Mouse (Mus musculus) MEL (cell line): ENCODE measurements around the gene Hdgfl2. TPM values are rescaled to one million over a fixed set of nuclear protein-coding genes. Genes with fewer than 3 reads are reported as not detected.

ENCODE experiments used
- DNase-seq: peaks from one replicate; pipeline ENCODE4 v3.0.0; 2011; ENCODE audit warnings: low read depth, low spot score
- H3K27ac ChIP-seq: 2 replicates; pipeline ENCODE4 v1.5.1; 2012; ENCODE audit warnings: low read depth, mild to moderate bottlenecking, control low read depth, low read length, moderate library complexity; ENCODE audit not compliant: control insufficient read depth
- H3K27me3 ChIP-seq, 2 experiments: fragments of 150-350 bp in 1 of 2; sonication (generic) in 1 of 2; 2 replicates each; pipeline ENCODE4 v1.6.1; 2012; ENCODE audit warnings: low read length in 2 of 2, mild to moderate bottlenecking in 2 of 2, improper control_type of control experiment in 1 of 2, moderate library complexity in 1 of 2; ENCODE audit not compliant: insufficient read depth in 2 of 2, control insufficient read depth in 1 of 2
- H3K36me3 ChIP-seq, 2 experiments: 2 replicates each; pipeline ENCODE4 v1.6.1; 2012 to 2014; ENCODE audit warnings: low read length in 2 of 2, improper control_type of control experiment in 1 of 2, inconsistent platforms in 1 of 2, mild to moderate bottlenecking in 1 of 2; ENCODE audit not compliant: insufficient read depth in 2 of 2, control insufficient read depth in 1 of 2
- H3K4me1 ChIP-seq, 2 experiments: fragments of 150-350 bp in 1 of 2; sonication (generic) in 1 of 2; 2 replicates each; pipeline ENCODE4 v1.6.1; 2012; ENCODE audit warnings: low read length in 2 of 2, improper control_type of control experiment in 1 of 2, mild to moderate bottlenecking in 1 of 2; ENCODE audit not compliant: insufficient read depth in 2 of 2, control insufficient read depth in 1 of 2
- H3K4me3 ChIP-seq, 2 experiments: fragments of 150-350 bp in 1 of 2; sonication (generic) in 1 of 2; 2 replicates each; pipeline ENCODE4 v1.5.1; 2012; ENCODE audit warnings: low read depth in 2 of 2, low read length in 2 of 2, mild to moderate bottlenecking in 2 of 2, moderate library complexity in 2 of 2, control low read depth in 1 of 2, improper control_type of control experiment in 1 of 2; ENCODE audit not compliant: control insufficient read depth in 1 of 2, insufficient read depth in 1 of 2
- H3K79me2 ChIP-seq: 2 replicates; pipeline ENCODE4 v1.6.1; 2012; ENCODE audit warnings: mild to moderate bottlenecking, low read length, moderate library complexity; ENCODE audit not compliant: control insufficient read depth, poor library complexity, insufficient read depth
- H3K9ac ChIP-seq: 2 replicates; pipeline ENCODE4 v1.6.1; 2012; ENCODE audit warnings: low read depth, mild to moderate bottlenecking, control low read depth, low read length, moderate library complexity; ENCODE audit not compliant: control insufficient read depth, poor library complexity, severe bottlenecking
- H3K9me3 ChIP-seq: fragments of 150-350 bp; sonication (generic); replicated peaks from 2 replicates; pipeline ENCODE4 v1.6.1; 2012; ENCODE audit warnings: mild to moderate bottlenecking, low read length, improper control_type of control experiment, moderate library complexity; ENCODE audit not compliant: insufficient read depth
- BHLHE40 ChIP-seq: IDR thresholded peaks from 2 replicates; pipeline ENCODE4 v1.6.1; 2012; ENCODE audit warnings: low read depth, mild to moderate bottlenecking, inconsistent platforms, low read length, improper control_type of control experiment, borderline replicate concordance
- CHD1 ChIP-seq: IDR thresholded peaks from 2 replicates; pipeline ENCODE4 v1.6.1; 2012; ENCODE audit warnings: low read depth, mild to moderate bottlenecking, inconsistent platforms, low read length, improper control_type of control experiment
- CHD2 ChIP-seq: IDR thresholded peaks from 2 replicates; pipeline ENCODE4 v1.6.1; 2011; ENCODE audit warnings: low read length, improper control_type of control experiment
- ELF1 ChIP-seq: IDR thresholded peaks from 2 replicates; pipeline ENCODE4 v1.6.1; 2014; ENCODE audit warnings: low read depth, mild to moderate bottlenecking, inconsistent platforms, low read length, improper control_type of control experiment, moderate library complexity
- GABPA ChIP-seq: IDR thresholded peaks from 2 replicates; pipeline ENCODE4 v1.6.1; 2012; ENCODE audit warnings: low read depth, mild to moderate bottlenecking, inconsistent platforms, low read length, improper control_type of control experiment, moderate library complexity
- MEF2A ChIP-seq: IDR thresholded peaks from 2 replicates; pipeline ENCODE4 v1.6.1; 2014; ENCODE audit warnings: low read depth, mild to moderate bottlenecking, inconsistent platforms, low read length, improper control_type of control experiment; ENCODE audit not compliant: poor library complexity, insufficient replicate concordance, severe bottlenecking; ENCODE audit errors: extremely low read depth
- MYC ChIP-seq: IDR thresholded peaks from 2 replicates; pipeline ENCODE4 v1.6.1; 2011; ENCODE audit warnings: low read depth, mild to moderate bottlenecking, low read length, improper control_type of control experiment, moderate library complexity
- POLR2A ChIP-seq, 2 experiments: IDR thresholded peaks; 2 replicates each; pipeline ENCODE4 v1.6.1; 2011 to 2012; ENCODE audit warnings: low read length in 2 of 2, mild to moderate bottlenecking in 2 of 2, control low read depth in 1 of 2, improper control_type of control experiment in 1 of 2, low read depth in 1 of 2, moderate library complexity in 1 of 2; ENCODE audit not compliant: control insufficient read depth in 1 of 2, insufficient read depth in 1 of 2, poor library complexity in 1 of 2
- RCOR1 ChIP-seq: IDR thresholded peaks from 2 replicates; pipeline ENCODE4 v1.6.1; 2012; ENCODE audit warnings: low read depth, mild to moderate bottlenecking, inconsistent platforms, low read length, improper control_type of control experiment
- SIN3A ChIP-seq: IDR thresholded peaks from 2 replicates; pipeline ENCODE4 v1.6.1; 2012; ENCODE audit warnings: low read length, improper control_type of control experiment, inconsistent platforms
- SMC3 ChIP-seq: IDR thresholded peaks from 2 replicates; pipeline ENCODE4 v1.6.1; 2011; ENCODE audit warnings: low read depth, low read length, improper control_type of control experiment
- TBP ChIP-seq: IDR thresholded peaks from 2 replicates; pipeline ENCODE4 v1.8.0; 2011; ENCODE audit warnings: low read depth, low read length, improper control_type of control experiment
- TCF12 ChIP-seq: IDR thresholded peaks from 2 replicates; pipeline ENCODE4 v1.6.1; 2014; ENCODE audit warnings: low read depth, mild to moderate bottlenecking, inconsistent platforms, low read length, improper control_type of control experiment, moderate library complexity
- ZKSCAN1 ChIP-seq: IDR thresholded peaks from 2 replicates; pipeline ENCODE4 v1.6.1; 2012; ENCODE audit warnings: low read depth, mild to moderate bottlenecking, inconsistent platforms, low read length, improper control_type of control experiment, moderate library complexity
- ZNF384 ChIP-seq: IDR thresholded peaks from 2 replicates; pipeline ENCODE4 v1.6.1; 2012; ENCODE audit warnings: low read depth, mild to moderate bottlenecking, inconsistent platforms, low read length, improper control_type of control experiment
- polyA plus RNA-seq, 2 experiments: library from polyadenylated mRNA; stranded (reverse) in 1 of 2; unstranded in 1 of 2; fragments of >175 nt in 1 of 2; fragments of >200 nt in 1 of 2; gene quantifications; 2 replicates each; pipeline versions ENCODE4 v1.2.1 to v1.2.4; 2012; ENCODE audit warnings: low replicate concordance in 2 of 2, low read depth in 1 of 2; ENCODE audit not compliant: insufficient read length in 2 of 2, insufficient read depth in 1 of 2, missing spikeins in 1 of 2
- total RNA-seq: library from RNA; depleted of rRNA; stranded (reverse); fragments of 300-350 nt; gene quantifications from 2 replicates; pipeline ENCODE4 v1.2.3, GENCODE M21; 2012

Gene Hdgfl2
- total and polyA plus RNA-seq, 3 experiments, result 71.9 to 132 TPM; not detected in 1

DNA sequence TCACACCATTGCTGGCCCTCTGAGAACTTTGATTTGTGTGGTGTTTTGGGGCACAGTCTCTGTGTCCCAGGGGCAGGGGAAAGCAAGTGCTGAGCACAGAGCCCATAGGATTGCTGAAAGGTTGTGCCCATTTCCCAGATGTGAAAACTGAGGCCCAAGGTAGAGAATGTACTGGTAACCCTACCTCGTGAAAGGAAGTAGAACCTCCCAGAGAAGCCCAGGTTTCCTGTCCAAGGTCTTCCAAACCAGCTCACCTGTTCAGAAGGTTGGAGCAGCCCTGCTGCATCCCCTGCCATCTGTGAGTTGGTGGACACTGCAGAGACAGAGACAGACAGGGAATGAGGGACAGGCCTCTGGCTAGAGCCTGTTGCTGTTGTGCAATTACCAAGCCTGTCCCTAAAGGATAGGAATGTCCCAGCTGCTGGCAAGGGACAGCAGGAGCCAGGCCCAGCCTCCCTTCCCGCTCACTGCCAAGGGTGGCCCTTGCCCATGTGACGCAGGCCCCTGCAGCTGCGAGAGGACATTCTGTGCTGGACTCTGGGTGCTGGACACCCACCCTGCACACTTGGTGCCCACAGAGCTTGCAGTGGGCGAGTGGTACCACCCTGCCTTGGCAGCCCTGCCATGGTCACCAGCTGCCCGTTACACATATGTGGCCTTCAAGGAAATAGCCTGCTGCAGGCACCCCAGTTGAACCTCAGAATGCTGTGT, 29.1 kb downstream of the Hdgfl2 start:
- Histone ChIP-seq H3K36me3 (no peaks in the 10 kb centered on the region), H3K9ac (no peak overlapping the region), H3K79me2 (no peaks in the 10 kb centered on the region), H3K27ac (no peak overlapping the region), H3K9me3 (no peaks in the 10 kb centered on the region), H3K4me3 (no peak overlapping the region), H3K4me1 (no peaks in the 10 kb centered on the region), H3K27me3 (no peaks in the 10 kb centered on the region)
- TF ChIP-seq ELF1 (no peak), BHLHE40 (no peak), MEF2A (no peak), CHD1 (no peak), SIN3A (no peak), SMC3 (no peak), TCF12 (no peak), RCOR1 (no peak), GABPA (no peak)
- DNase-seq, result no peak

DNA sequence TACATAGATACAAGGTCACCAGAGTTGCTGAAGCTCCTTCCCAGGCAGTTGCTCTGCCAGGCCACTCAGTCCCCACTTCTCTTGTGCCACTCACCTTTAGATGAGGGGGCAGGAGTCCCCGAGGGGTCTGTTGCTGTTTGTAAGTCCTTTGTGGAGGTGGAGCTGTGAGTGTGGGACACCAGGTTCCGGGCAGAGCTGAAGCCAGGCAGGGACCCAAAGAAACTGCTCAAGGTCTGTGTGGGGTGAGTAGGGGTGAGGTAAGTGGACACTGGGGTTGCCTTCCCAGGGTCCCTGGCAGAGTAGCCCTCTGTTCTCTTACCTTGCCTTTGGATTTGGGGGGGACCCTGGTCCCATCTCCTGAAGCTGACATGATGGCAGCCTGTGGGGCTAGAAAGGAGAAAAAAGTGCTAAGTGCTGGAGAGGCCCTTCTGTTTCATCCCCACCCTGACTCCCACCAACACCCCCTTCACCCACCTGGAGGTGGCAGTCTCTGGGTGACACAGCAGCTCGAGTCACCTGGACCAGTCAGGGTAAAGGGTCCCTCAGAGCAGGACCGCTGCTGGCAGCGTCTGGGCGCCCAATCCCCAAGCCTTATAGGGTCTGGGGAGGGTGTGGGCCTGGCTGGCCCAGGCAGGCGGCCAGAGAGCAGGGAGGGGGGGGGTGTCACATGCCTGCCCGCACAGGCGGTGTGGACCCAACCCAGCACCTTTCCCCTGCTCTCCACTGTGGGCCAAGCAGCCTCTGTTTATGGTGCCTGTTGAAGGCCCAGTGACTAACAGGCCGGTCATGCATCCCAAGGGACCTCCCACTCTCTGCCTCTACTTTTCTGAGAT, 30.0 kb downstream of the Hdgfl2 start, which contains the start of gene Plin4:
Plin4 (minus strand) TSS at position 585 of the 833 bp plus-strand sequence.
- no peak within 1 kb of the TSS for H3K9ac ChIP-seq
- no peak for DNase-seq
- no peak within 1 kb of the TSS for H3K4me3 ChIP-seq
- no peak within 1 kb of the TSS for H3K27ac ChIP-seq
- no peaks in the 10 kb centered on the region for H3K4me1 ChIP-seq
- TF ChIP-seq MYC, result no peak
- no peak for TF ChIP-seq ELF1
- TF ChIP-seq ZNF384, result no peak
- TF ChIP-seq MEF2A, result no peak
- no peak for TF ChIP-seq SIN3A
- TF ChIP-seq POLR2A (IDR thresholded peaks at IDR 0.05; ENCODE audit: control insufficient read depth in 1 of 2, insufficient read depth in 1 of 2, low read depth in 1 of 2, low read length in 2 of 2, poor library complexity in 1 of 2), result no peak
- TF ChIP-seq ZKSCAN1, result no peak
- no peak for TF ChIP-seq GABPA
- TF ChIP-seq CHD2, result no peak
- TF ChIP-seq TBP, result no peak
- TF ChIP-seq CHD1, result no peak
- no peaks in the 10 kb centered on the region for H3K27me3 ChIP-seq
- no peaks in the 10 kb centered on the region for H3K36me3 ChIP-seq
- no peaks in the 10 kb centered on the region for H3K9me3 ChIP-seq
- H3K79me2 ChIP-seq, result no peaks in the 10 kb centered on the region
